Mouse (Mus musculus) heart, embryonic 14.5 days (tissue): ENCODE measurements at regions not wholly inside any gene's neighbourhood (a gene's known extent, or its start where the extent isn't known, plus 50 kb on each side); places are given as distances from the start of the nearest gene placed in this dataset.
A peak's percentile ranks its signal among the peaks of the same experiment; 100 is the strongest.

Experiments
- ATAC-seq: fragments of 200-750 bp; cut with Nextera tagmentation; 2 replicates; pipeline ENCODE4 v1.8.0; 2017; ENCODE audit warnings: low read depth, moderate TSS enrichment; ENCODE audit not compliant: insufficient number of reproducible peaks, insufficient read depth, low FRiP score
- H3K27ac ChIP-seq, 2 experiments: fragments of 200-500 bp in 1 of 2; fragments of 300-500 bp in 1 of 2; sonication (generic) in 1 of 2; replicated peaks in 1 of 2; 2 replicates each; pipeline ENCODE4 v1.5.1; 2012 to 2014; ENCODE audit warnings: low read depth in 2 of 2, low read length in 2 of 2, control low read depth in 1 of 2, mild to moderate bottlenecking in 1 of 2, mixed read lengths in 1 of 2; ENCODE audit not compliant: control insufficient read depth in 1 of 2, insufficient read depth in 1 of 2
- H3K27me3 ChIP-seq: fragments of 300-500 bp; sonication (generic); 2 replicates; pipeline ENCODE4 v1.6.1; 2014; ENCODE audit warnings: mild to moderate bottlenecking, low read length, control low read depth; ENCODE audit not compliant: control insufficient read depth, insufficient read depth
- H3K36me3 ChIP-seq: fragments of 300-500 bp; sonication (generic); 2 replicates; pipeline ENCODE4 v1.6.1; 2014; ENCODE audit warnings: mild to moderate bottlenecking, control low read depth, low read length, mixed read lengths; ENCODE audit not compliant: control insufficient read depth, insufficient read depth
- H3K4me1 ChIP-seq, 2 experiments: fragments of 200-500 bp in 1 of 2; fragments of 300-500 bp in 1 of 2; sonication (generic) in 1 of 2; 2 replicates each; pipeline ENCODE4 v1.6.1; 2012 to 2014; ENCODE audit warnings: low read length in 2 of 2, control low read depth in 1 of 2, mixed read lengths in 1 of 2; ENCODE audit not compliant: control insufficient read depth in 2 of 2, insufficient read depth in 2 of 2
- H3K4me2 ChIP-seq: fragments of 300-500 bp; sonication (generic); 2 replicates; pipeline ENCODE4 v1.6.1; 2014; ENCODE audit warnings: mild to moderate bottlenecking, low read length
- H3K4me3 ChIP-seq, 2 experiments: fragments of 200-500 bp in 1 of 2; fragments of 300-500 bp in 1 of 2; sonication (generic) in 1 of 2; 2 replicates each; pipeline ENCODE4 v1.5.1; 2012 to 2014; ENCODE audit warnings: low read length in 2 of 2, mild to moderate bottlenecking in 2 of 2, control low read depth in 1 of 2, low read depth in 1 of 2, moderate library complexity in 1 of 2; ENCODE audit not compliant: control insufficient read depth in 1 of 2, insufficient read depth in 1 of 2
- H3K9ac ChIP-seq: fragments of 300-500 bp; sonication (generic); 2 replicates; pipeline ENCODE4 v1.6.1; 2014; ENCODE audit warnings: mild to moderate bottlenecking, low read length
- H3K9me3 ChIP-seq: fragments of 300-500 bp; sonication (generic); 2 replicates; pipeline ENCODE4 v1.6.1; 2016; ENCODE audit warnings: low read length, control low read depth; ENCODE audit not compliant: control insufficient read depth
- WGBS: fragments of 180-500 bp; shearing (Covaris S2); extraction: QIAGEN DNeasy Blood & Tissue Kit; methylation state at CpG from one replicate; pipeline ENCODE4 v1.1.7; 2014; 5-methylcytosine and 5-hydroxymethylcytosine counted together

DNA sequence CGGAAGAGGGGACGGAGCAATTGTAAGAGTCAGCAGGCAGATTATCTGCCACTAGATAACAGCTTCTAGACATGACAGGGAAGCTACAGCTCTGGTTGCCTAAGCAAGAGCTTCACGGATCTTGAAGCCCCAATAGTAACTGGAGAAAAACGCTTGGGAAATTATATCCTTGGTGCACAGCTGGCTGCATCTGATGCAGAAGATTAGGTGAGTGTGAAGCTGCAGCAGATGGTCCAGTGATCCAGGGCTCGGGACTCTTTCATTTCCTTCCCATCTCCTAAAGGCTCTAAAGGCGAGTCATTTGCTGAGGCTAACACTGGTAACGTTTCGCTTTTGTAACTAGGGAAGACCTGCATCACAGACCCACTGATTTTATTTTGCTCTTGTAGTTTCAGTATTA, 196.6 kb upstream of the Map3k1 start:
- Histone ChIP-seq H3K27me3 (no peaks in the 10 kb centered on the region), H3K27ac (no peak overlapping the region), H3K4me2 (no peak overlapping the region), H3K36me3 (no peaks in the 10 kb centered on the region), H3K4me3 (no peak overlapping the region), H3K9ac (no peak overlapping the region), H3K4me1 (peaks cover 12 to 13% of the 10 kb centered on the region in 2 experiments), H3K9me3 (no peaks in the 10 kb centered on the region)
- ATAC-seq = no peak
- 71% methylated on average over 8 of the region's 8 CpGs for WGBS

DNA sequence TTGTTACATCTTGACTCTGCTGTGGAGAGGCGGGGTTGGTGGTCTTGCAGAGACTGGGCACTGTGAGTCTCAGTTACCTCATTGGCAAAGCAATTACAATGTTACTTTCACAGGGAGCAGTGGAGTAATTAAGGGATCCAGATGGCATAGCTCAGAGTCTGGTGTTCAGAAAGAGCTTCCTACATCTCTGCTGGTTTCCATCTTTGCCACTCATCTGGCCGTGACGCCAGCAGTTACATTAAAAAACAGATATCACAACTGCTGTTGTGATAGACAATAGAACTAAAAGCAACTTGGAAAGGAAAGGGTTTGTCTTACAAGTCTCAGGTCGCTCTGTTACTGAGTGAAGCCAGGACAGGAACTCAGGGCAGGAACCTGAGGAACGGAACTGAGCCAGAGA, 200.0 kb upstream of the Map3k1 start:
- Histone ChIP-seq H3K4me1 (no peaks in the 10 kb centered on the region), H3K27me3 (no peaks in the 10 kb centered on the region), H3K4me2 (no peak overlapping the region), H3K4me3 (no peak overlapping the region), H3K9ac (no peak overlapping the region), H3K36me3 (no peaks in the 10 kb centered on the region), H3K27ac (no peak overlapping the region), H3K9me3 (no peaks in the 10 kb centered on the region)
- WGBS = 85% methylated on average over 5 of the region's 5 CpGs
- no peak for ATAC-seq

DNA sequence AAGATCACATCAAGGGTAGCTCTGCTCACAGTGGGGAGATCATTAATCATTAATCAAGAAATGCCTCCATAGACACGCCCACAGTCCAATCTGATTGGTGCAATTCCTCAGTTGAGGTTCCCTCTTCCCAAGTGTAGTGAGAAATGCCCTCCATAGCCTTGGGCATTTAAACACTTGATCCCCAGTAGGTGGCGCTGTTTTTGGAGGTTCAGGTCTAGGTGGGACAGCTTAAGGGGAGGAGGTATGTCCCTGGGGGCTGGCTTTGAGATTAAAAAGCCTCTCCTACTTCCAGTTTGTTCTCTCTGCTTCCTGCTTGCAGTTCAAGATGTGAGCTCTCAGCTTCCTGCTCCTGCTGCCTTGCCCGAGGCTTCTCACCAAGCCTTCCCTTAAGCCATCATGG, 200.5 kb upstream of the Map3k1 start:
- Histone ChIP-seq H3K27ac (no peak overlapping the region), H3K27me3 (no peaks in the 10 kb centered on the region), H3K4me2 (no peak overlapping the region), H3K36me3 (no peaks in the 10 kb centered on the region), H3K9ac (no peak overlapping the region), H3K9me3 (no peaks in the 10 kb centered on the region), H3K4me3 (no peak overlapping the region), H3K4me1 (no peaks in the 10 kb centered on the region)
- WGBS = 75% methylated on average over 3 of the region's 3 CpGs
- ATAC-seq = no peak

DNA sequence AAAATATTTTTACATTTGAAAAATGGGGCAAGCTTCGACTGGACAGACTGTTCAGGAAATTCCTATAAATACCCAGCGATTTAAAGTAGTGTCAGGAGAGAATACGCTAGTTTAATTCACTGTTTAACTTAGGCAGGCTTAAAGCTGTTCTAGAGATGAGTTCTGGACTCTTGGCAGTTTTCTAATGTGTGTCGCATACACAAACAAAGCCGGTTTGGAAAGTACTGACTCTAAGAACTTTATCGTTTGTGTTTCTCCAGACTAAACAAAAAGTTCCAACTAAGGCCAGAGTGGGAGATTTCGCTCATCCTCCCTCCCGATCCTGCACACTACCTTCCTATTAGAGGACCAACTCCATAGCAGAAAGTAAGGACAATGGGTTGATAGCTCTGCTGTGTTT, 201.7 kb upstream of the Map3k1 start:
- Histone ChIP-seq H3K27me3 (no peaks in the 10 kb centered on the region), H3K9ac (no peak overlapping the region), H3K36me3 (no peaks in the 10 kb centered on the region), H3K9me3 (no peaks in the 10 kb centered on the region), H3K4me1 (no peaks in the 10 kb centered on the region), H3K27ac (no peak overlapping the region), H3K4me2 (no peak overlapping the region), H3K4me3 (no peak overlapping the region)
- 71% methylated on average over 8 of the region's 8 CpGs for WGBS
- ATAC-seq = peak; percentile 31; the same call in 1 of the 2 replicates

DNA sequence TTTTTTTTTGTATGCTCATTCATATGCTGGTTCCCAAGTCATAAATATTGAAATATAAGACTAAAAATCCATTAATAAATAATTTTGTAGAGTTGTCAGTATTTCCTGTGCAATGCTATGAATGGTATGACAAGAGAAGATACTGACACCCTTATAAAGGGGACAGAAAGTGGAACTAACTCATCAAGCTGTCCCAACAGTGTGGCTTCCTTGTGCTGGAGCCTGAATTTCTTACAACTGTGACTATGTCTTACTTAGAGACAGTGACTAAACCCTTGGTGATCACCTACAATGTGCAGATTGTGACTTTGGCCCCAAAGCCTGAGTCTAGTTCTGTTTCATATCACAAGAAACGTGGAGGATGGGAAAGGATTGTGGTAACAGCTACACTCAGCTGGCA, 203.8 kb upstream of the Map3k1 start:
- Histone ChIP-seq H3K9ac (no peak overlapping the region), H3K27ac (no peak overlapping the region), H3K27me3 (no peaks in the 10 kb centered on the region), H3K4me3 (no peak overlapping the region), H3K36me3 (no peaks in the 10 kb centered on the region), H3K4me2 (no peak overlapping the region), H3K4me1 (no peaks in the 10 kb centered on the region), H3K9me3 (no peaks in the 10 kb centered on the region)
- 63% methylated on average over 1 of the region's 1 CpGs for WGBS
- ATAC-seq = no peak

DNA sequence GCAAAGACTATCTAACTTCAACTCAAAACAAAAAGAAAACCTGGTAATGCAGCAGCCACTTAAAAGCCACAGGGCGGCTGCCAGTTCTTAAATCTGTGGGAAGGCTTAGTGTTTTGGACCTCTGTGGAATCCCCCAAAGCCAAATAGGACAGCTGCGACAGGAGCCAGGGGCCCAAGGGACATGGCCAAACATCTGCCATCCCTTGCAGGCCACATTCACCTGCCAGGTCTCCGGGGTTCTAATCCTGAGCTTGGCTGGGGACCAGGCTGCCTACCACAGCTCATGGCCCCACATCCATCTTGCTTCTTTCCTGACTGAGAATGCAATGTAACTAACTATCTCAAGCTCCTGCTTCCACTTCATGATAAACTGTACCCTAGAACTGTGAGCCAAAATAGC, 206.3 kb upstream of the Map3k1 start:
- H3K27ac ChIP-seq = no peak overlapping the region
- no peaks in the 10 kb centered on the region for H3K9me3 ChIP-seq
- no peaks in the 10 kb centered on the region for H3K4me1 ChIP-seq
- ATAC-seq = no peak
- H3K27me3 ChIP-seq = no peaks in the 10 kb centered on the region
- 85% methylated on average over 3 of the region's 3 CpGs for WGBS
- H3K4me3 ChIP-seq = no peak overlapping the region
- H3K9ac ChIP-seq = no peak overlapping the region
- no peaks in the 10 kb centered on the region for H3K36me3 ChIP-seq
- H3K4me2 ChIP-seq = no peak overlapping the region

DNA sequence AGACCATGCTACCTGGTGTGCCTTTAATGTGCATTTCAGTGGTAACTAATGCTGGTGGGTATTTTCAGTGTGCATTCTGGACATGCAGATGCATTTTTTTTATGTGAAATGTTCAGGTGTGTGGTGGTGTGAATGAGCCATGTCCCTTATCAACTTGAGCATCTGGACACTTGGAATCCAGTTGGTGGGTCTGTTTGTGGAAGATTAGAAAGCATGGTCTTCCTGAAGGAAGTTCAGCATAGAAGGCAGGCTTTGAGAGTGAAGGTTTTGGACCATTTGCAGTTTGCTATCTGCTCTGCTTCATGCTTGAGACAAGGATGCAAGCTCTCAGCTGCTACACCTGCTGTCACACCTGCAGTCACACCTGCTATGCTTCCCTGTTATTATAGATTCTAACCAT, 207.5 kb upstream of the Map3k1 start:
- no peaks in the 10 kb centered on the region for H3K36me3 ChIP-seq
- H3K27me3 ChIP-seq = no peaks in the 10 kb centered on the region
- H3K27ac ChIP-seq = no peak overlapping the region
- no peak overlapping the region for H3K4me2 ChIP-seq
- no peaks in the 10 kb centered on the region for H3K4me1 ChIP-seq
- H3K9me3 ChIP-seq = no peaks in the 10 kb centered on the region
- no peak overlapping the region for H3K9ac ChIP-seq
- ATAC-seq = no peak
- no peak overlapping the region for H3K4me3 ChIP-seq

DNA sequence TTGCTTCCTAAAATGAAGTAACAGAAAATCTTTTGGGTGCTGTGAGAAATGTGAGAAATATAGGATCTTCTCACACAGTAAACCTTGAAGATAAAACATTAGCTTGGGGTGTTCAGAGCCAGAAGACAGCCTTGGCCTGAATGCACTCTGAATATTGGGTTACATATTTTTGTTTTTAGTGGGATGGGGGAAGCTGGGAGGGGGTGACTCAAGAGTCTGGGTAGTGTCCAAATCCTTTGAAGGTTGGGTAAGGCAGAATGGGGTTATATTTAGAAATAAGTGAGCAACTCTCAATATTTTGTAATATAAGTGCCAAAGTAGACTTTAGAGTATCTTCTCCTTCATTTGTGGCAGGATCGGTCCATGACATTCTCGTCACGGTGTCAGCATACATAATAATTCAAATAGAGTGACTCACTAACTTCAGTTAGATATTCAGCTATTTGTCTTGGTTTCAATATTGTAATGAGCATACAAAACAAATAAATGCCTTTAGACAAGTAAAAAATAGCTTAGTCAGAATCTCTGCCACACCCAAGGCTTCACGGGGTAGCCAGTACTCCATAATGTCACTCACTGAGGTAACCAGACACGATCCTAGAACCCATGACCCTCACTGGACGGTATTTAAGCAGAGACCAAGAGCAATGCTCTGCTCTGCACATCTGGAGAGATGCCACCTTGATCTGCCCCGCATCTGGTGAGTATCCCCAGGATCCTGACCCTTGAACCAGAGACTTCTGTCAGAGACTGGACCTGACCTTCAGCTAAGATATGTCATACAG, 209.9 kb upstream of the Map3k1 start:
- Histone ChIP-seq H3K36me3 (no peaks in the 10 kb centered on the region), H3K27ac (no peak overlapping the region), H3K9me3 (no peaks in the 10 kb centered on the region), H3K4me3 (no peak overlapping the region), H3K4me1 (peaks cover 2% of the 10 kb centered on the region in 2 experiments; a peak in 1 of 4 replicates), H3K9ac (no peak overlapping the region), H3K27me3 (no peaks in the 10 kb centered on the region), H3K4me2 (no peak overlapping the region)
- WGBS = 87% methylated on average over 7 of the region's 7 CpGs
- ATAC-seq = no peak
